25 mouse cellular contexts compared by ENCODE assay signal in the genomic region with DNA sequence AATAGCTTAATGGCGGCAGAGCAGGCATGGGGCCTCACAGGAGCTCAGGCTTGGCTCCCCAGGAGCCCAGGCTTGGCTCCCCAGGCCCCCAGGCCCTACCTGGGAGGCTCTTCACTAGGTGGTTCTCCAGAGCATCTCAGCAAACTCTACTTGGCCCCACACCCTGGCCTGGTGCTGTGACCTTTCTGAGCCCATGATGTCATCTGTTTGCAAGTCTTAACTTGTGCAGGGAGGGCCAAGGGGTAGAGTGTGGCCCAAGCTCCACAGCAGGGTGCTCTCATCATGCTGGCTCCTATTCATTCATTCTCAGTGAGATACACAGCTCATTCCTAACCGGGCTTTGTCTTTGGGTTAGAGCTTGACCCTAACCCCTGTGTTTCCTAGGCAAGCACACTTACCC. TPM values are rescaled to one million over a fixed set of nuclear protein-coding genes. Genes with fewer than 3 reads are reported as not detected.
DNase-seq lines count a peak whose midpoint lies in the region; ATAC-seq and TF ChIP-seq lines count a peak whose summit lies in the region.
"Had no signal": no experiment of that assay in that cellular context is flagged by ENCODE, and none has a peak within 500 bp of the region (broad histone marks: within the 10 kb centered on the region; RNA-seq: fewer than 3 reads in every experiment).

No protein-coding gene starts in this region.

- no peak for TF ChIP-seq EP300 in liver, postnatal 0 days (IDR thresholded peaks at IDR 0.05; ENCODE audit: low read depth)

- no peak overlapping the region for H3K27ac ChIP-seq in intestine, embryonic 14.5 days (ENCODE audit: low read depth)
- no peak overlapping the region for H3K27ac ChIP-seq in intestine, embryonic 16.5 days (ENCODE audit: low read length)
- no peak overlapping the region for H3K27ac ChIP-seq in liver, postnatal 0 days (ENCODE audit: low read depth)
- H3K27ac ChIP-seq in liver, embryonic 12.5 days, result no peak overlapping the region
- H3K27ac ChIP-seq: heart, embryonic 13.5 days; liver, embryonic 15.5 days had no signal

- no peaks in the 10 kb centered on the region for H3K9me3 ChIP-seq in intestine, embryonic 14.5 days (ENCODE audit: control insufficient read depth, low read length)
- no peaks in the 10 kb centered on the region for H3K9me3 ChIP-seq in intestine, embryonic 16.5 days (ENCODE audit: control insufficient read depth, low read length)
- no peaks in the 10 kb centered on the region for H3K9me3 ChIP-seq in liver, postnatal 0 days (ENCODE audit: low read length)
- no peaks in the 10 kb centered on the region for H3K9me3 ChIP-seq in liver, embryonic 12.5 days (replicated peaks)
- H3K9me3 ChIP-seq: heart, embryonic 13.5 days; liver, embryonic 15.5 days; megakaryocyte, embryonic 14.5 days had no signal

- H3K27me3 ChIP-seq in intestine, embryonic 14.5 days (replicated peaks; ENCODE audit: control insufficient read depth, insufficient read depth, low read length), result no peaks in the 10 kb centered on the region
- no peaks in the 10 kb centered on the region for H3K27me3 ChIP-seq in intestine, embryonic 16.5 days (replicated peaks; ENCODE audit: control insufficient read depth, insufficient read depth, low read length)
- no peaks in the 10 kb centered on the region for H3K27me3 ChIP-seq in liver, postnatal 0 days (ENCODE audit: insufficient read depth, low read length)
- no peaks in the 10 kb centered on the region for H3K27me3 ChIP-seq in liver, embryonic 12.5 days (replicated peaks)
- H3K27me3 ChIP-seq: heart, embryonic 13.5 days; liver, embryonic 15.5 days; megakaryocyte, embryonic 14.5 days; Patski had no signal

- 45% methylated on average over 2 of the region's 2 CpGs for WGBS in intestine, embryonic 14.5 days
- 39% methylated on average over 2 of the region's 2 CpGs for WGBS in intestine, embryonic 16.5 days
- 74% methylated on average over 2 of the region's 2 CpGs for WGBS in liver, postnatal 0 days (ENCODE audit: insufficient replicate concordance)
- 72% methylated on average over 2 of the region's 2 CpGs for WGBS in liver, embryonic 12.5 days (ENCODE audit: insufficient replicate concordance)

- H3K4me2 ChIP-seq in intestine, embryonic 14.5 days (ENCODE audit: low read length), result no peak overlapping the region
- H3K4me2 ChIP-seq in intestine, embryonic 16.5 days (ENCODE audit: low read depth, low read length), result no peak overlapping the region
- H3K4me2 ChIP-seq in liver, postnatal 0 days (ENCODE audit: low read depth, low read length), result no peak overlapping the region
- no peak overlapping the region for H3K4me2 ChIP-seq in liver, embryonic 12.5 days
- H3K4me2 ChIP-seq: heart, embryonic 13.5 days; liver, embryonic 15.5 days had no signal

- H3K4me3 ChIP-seq in intestine, embryonic 14.5 days (ENCODE audit: low read depth, low read length), result no peak overlapping the region
- H3K4me3 ChIP-seq in intestine, embryonic 16.5 days (ENCODE audit: low read length), result no peak overlapping the region
- no peak overlapping the region for H3K4me3 ChIP-seq in liver, postnatal 0 days (ENCODE audit: low read depth, low read length)
- no peak overlapping the region for H3K4me3 ChIP-seq in liver, embryonic 12.5 days
- H3K4me3 ChIP-seq: erythroblast, embryonic 14.5 days; heart, embryonic 13.5 days; liver, embryonic 15.5 days; megakaryocyte, embryonic 14.5 days had no signal

- peak; percentile 25; the same call in 1 of the 2 replicates for ATAC-seq in intestine, embryonic 14.5 days (replicated peaks; ENCODE audit: low FRiP score, low TSS enrichment, low read depth)
- no peak for ATAC-seq in intestine, embryonic 16.5 days
- ATAC-seq in liver, postnatal 0 days, result peak; percentile 75
- no peak for ATAC-seq in liver, embryonic 12.5 days
- ATAC-seq: activated CD4-positive, CD25-positive, alpha-beta regulatory T cell, adult 4 months; Patski had no signal

- no peak for TF ChIP-seq CTCF in liver, postnatal 0 days (IDR thresholded peaks at IDR 0.05; ENCODE audit: low read depth)

- no peak overlapping the region for H3K9ac ChIP-seq in intestine, embryonic 14.5 days (ENCODE audit: low read length)
- H3K9ac ChIP-seq in intestine, embryonic 16.5 days (ENCODE audit: low read depth, low read length), result no peak overlapping the region
- no peak overlapping the region for H3K9ac ChIP-seq in liver, postnatal 0 days (replicated peaks)
- H3K9ac ChIP-seq in liver, embryonic 12.5 days, result no peak overlapping the region
- H3K9ac ChIP-seq: heart, embryonic 13.5 days; liver, embryonic 15.5 days had no signal

- peak; percentile 23 for DNase-seq in gastrocnemius, adult 18-20 months (ENCODE audit: low spot score)
- DNase-seq in gastrocnemius, postnatal 4 days (ENCODE audit: low spot score in 2 of 2), result no peak
- no peak for DNase-seq in intestine, embryonic 14.5 days (ENCODE audit: low spot score)
- DNase-seq in liver, postnatal 0 days, result no peak
- peak; percentile 36 for DNase-seq in skeletal muscle tissue, adult 2 months (ENCODE audit: low read depth, low spot score)
- DNase-seq: adrenal gland, postnatal 14 days; B cell, adult 2 months; cerebellum, adult 18-20 months; cerebellum, postnatal 36 days; gastrocnemius, postnatal 36 days; heart, postnatal 4 days; kidney, adult 9 months; lung, postnatal 14 days; retina, postnatal 1 day; thymus, adult 18-20 months had no signal

- H3K4me1 ChIP-seq in intestine, embryonic 14.5 days (replicated peaks; ENCODE audit: control insufficient read depth, insufficient read depth, low read length), result peaks cover 14% of the 10 kb centered on the region
- H3K4me1 ChIP-seq in intestine, embryonic 16.5 days (ENCODE audit: control insufficient read depth, insufficient read depth, low read length), result peaks cover 9% of the 10 kb centered on the region; the same call in 1 of the 2 replicates
- H3K4me1 ChIP-seq in liver, postnatal 0 days (ENCODE audit: insufficient read depth), result peaks cover 8% of the 10 kb centered on the region
- H3K4me1 ChIP-seq in liver, embryonic 12.5 days, result no peaks in the 10 kb centered on the region

- H3K36me3 ChIP-seq in intestine, embryonic 14.5 days (ENCODE audit: control insufficient read depth, insufficient read depth, low read length), result peaks cover 11% of the 10 kb centered on the region
- 0 out of 2 replicates have a peak, but pooled peaks cover under 1% of the 10 kb centered on the region for H3K36me3 ChIP-seq in intestine, embryonic 16.5 days (ENCODE audit: control insufficient read depth, insufficient read depth, low read length)
- H3K36me3 ChIP-seq in liver, postnatal 0 days (replicated peaks; ENCODE audit: insufficient read depth, low read length), result peaks cover 9% of the 10 kb centered on the region; the same call in 1 of the 2 replicates
- H3K36me3 ChIP-seq in liver, embryonic 12.5 days, result peaks cover 66% of the 10 kb centered on the region

RNA-seq across cellular contexts. Expression of gene Fbxw8, which starts 34.6 kb away (rescaled TPM):
- 10 to 100 TPM; 20.5 to 21.1 TPM for total RNA-seq in gastrocnemius, adult 18-20 months (2021)
- total RNA-seq in gastrocnemius, postnatal 4 days (2021), result 10 to 100 TPM; 60.2 to 61.6 TPM
- polyA plus RNA-seq in intestine, embryonic 14.5 days (2014; fragmentation: Nextera tagmentation; extraction: Ambion mirVana), result 25.2 and 25.3 TPM in 2 replicates
- 16.0 and 17.8 TPM in 2 replicates for polyA plus RNA-seq in intestine, embryonic 16.5 days (2015; fragmentation: Nextera tagmentation; extraction: Ambion mirVana)
- 6.3 and 7.1 TPM in 2 replicates for polyA plus RNA-seq in liver, postnatal 0 days (2015; fragmentation: Nextera tagmentation; extraction: Ambion mirVana)
- 23.1 and 24.4 TPM in 2 replicates for polyA plus RNA-seq in liver, embryonic 12.5 days (2016; fragmentation: Nextera tagmentation; extraction: Ambion mirVana)

RNA-seq across cellular contexts. Expression of gene Hrk, which starts 43.8 kb away (rescaled TPM):
- total RNA-seq in gastrocnemius, adult 18-20 months (2021), result under 1 TPM; 0.12 to 0.21 TPM
- total RNA-seq in gastrocnemius, postnatal 4 days (2021), result not detected
- polyA plus RNA-seq in intestine, embryonic 14.5 days (2014; fragmentation: Nextera tagmentation; extraction: Ambion mirVana), result 0.22 and 0.28 TPM in 2 replicates
- 0.12 and 0.21 TPM in 2 replicates for polyA plus RNA-seq in intestine, embryonic 16.5 days (2015; fragmentation: Nextera tagmentation; extraction: Ambion mirVana)
- polyA plus RNA-seq in liver, postnatal 0 days (2015; fragmentation: Nextera tagmentation; extraction: Ambion mirVana), result not detected in 2 replicates
- polyA plus RNA-seq in liver, embryonic 12.5 days (2016; fragmentation: Nextera tagmentation; extraction: Ambion mirVana), result 0.04 TPM in 1 of 2 replicates, not detected in the other
- total RNA-seq: neutrophil, adult 5-6 weeks had no signal
- polyA plus RNA-seq: erythroblast, embryonic 14.5 days; heart, embryonic 13.5 days; liver, embryonic 15.5 days; small intestine, adult 2 months had no signal

Comparison
In these comparisons a context has a peak if more than half of its experiments do, and no peak if none do; other contexts are left out.
1. DNase-seq: peak in gastrocnemius, adult 18-20 months (single experiment) and skeletal muscle tissue, adult 2 months (single experiment); none in gastrocnemius, postnatal 4 days (0 of 2), intestine, embryonic 14.5 days (single experiment) and liver, postnatal 0 days (single experiment).
2. ATAC-seq: peak in intestine, embryonic 14.5 days (single experiment) and liver, postnatal 0 days (single experiment); none in intestine, embryonic 16.5 days (single experiment) and liver, embryonic 12.5 days (single experiment).